ENCODE assay signal across 9 mouse cellular contexts in the genomic region with DNA sequence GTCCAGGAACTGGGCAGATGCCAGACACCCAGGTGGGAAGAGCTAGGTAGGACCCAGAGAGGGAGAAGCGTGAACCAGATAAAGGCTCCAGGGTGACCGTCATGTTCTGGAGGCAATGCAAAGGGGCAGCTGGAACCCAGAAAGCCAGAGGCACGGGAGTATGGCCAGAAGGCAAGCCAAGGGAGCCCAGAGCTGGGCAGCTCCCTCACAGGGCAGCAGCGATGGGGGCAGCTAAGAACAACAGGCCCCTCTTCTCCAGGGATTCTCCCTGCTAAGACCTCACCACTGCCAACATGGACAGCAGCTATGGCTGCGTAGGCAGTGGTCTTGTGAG. TPM values are rescaled to one million over a fixed set of nuclear protein-coding genes. Genes with fewer than 3 reads are reported as not detected.
A peak's percentile ranks its signal among the peaks of the same experiment; 100 is the strongest.
DNase-seq lines count a peak whose midpoint lies in the region; ATAC-seq lines count a peak whose summit lies in the region.
"Had no signal": no experiment of that assay in that cellular context is flagged by ENCODE, and none has a peak within 500 bp of the region (broad histone marks: within the 10 kb centered on the region; RNA-seq: fewer than 3 reads in every experiment).

No protein-coding gene starts in this region.

- DNase-seq in heart, adult 18-20 months = no peak
- DNase-seq in embryonic facial prominence, embryonic 10.5 days (ENCODE audit: low spot score) = no peak
- no peak for DNase-seq in hindbrain, embryonic 11.5 days (ENCODE audit: low spot score)
- DNase-seq in midbrain, embryonic 11.5 days (ENCODE audit: low spot score, missing footprints) = peak; percentile 91
- no peak for DNase-seq in right cerebral cortex, adult 2 months (ENCODE audit: low spot score in 2 of 2)
- DNase-seq in layer of hippocampus, postnatal 14 days (ENCODE audit: low spot score in 2 of 2) = no peak
- no peak for DNase-seq in natural killer cell, adult 2 months (ENCODE audit: low spot score in 2 of 2)

- no peaks in the 10 kb centered on the region for H3K9me3 ChIP-seq in heart, embryonic 16.5 days (replicated peaks; ENCODE audit: control insufficient read depth, low read length)
- H3K9me3 ChIP-seq in embryonic facial prominence, embryonic 10.5 days = no peaks in the 10 kb centered on the region
- no peaks in the 10 kb centered on the region for H3K9me3 ChIP-seq in hindbrain, embryonic 11.5 days (ENCODE audit: control insufficient read depth, low read length)
- H3K9me3 ChIP-seq in midbrain, embryonic 11.5 days (ENCODE audit: control insufficient read depth, low read length) = no peaks in the 10 kb centered on the region

- no peak overlapping the region for H3K4me3 ChIP-seq in heart, embryonic 16.5 days (ENCODE audit: low read length)
- H3K4me3 ChIP-seq in embryonic facial prominence, embryonic 10.5 days = peak overlapping the region; percentile 55
- no peak overlapping the region for H3K4me3 ChIP-seq in hindbrain, embryonic 11.5 days (ENCODE audit: low read depth, low read length)
- no peak overlapping the region for H3K4me3 ChIP-seq in midbrain, embryonic 11.5 days (ENCODE audit: low read depth, low read length)
- H3K4me3 ChIP-seq: myocyte had no signal

- peak overlapping the region; percentile 53 for H3K4me2 ChIP-seq in heart, embryonic 16.5 days (ENCODE audit: low read depth, low read length)
- 0 out of 2 replicates have a peak overlapping the region, but pooled peaks have one; percentile 59 for H3K4me2 ChIP-seq in hindbrain, embryonic 11.5 days (replicated peaks; ENCODE audit: low read depth, low read length)
- H3K4me2 ChIP-seq in midbrain, embryonic 11.5 days = peak overlapping the region; percentile 46

- H3K36me3 ChIP-seq in heart, embryonic 16.5 days (ENCODE audit: control insufficient read depth, insufficient read depth) = peaks cover 35% of the 10 kb centered on the region
- peaks cover 22% of the 10 kb centered on the region for H3K36me3 ChIP-seq in embryonic facial prominence, embryonic 10.5 days (replicated peaks)
- H3K36me3 ChIP-seq in hindbrain, embryonic 11.5 days (ENCODE audit: control insufficient read depth, insufficient read depth, low read length) = peaks cover 5% of the 10 kb centered on the region
- H3K36me3 ChIP-seq in midbrain, embryonic 11.5 days (ENCODE audit: control insufficient read depth, insufficient read depth, low read length) = peaks cover 6% of the 10 kb centered on the region; the same call in 1 of the 2 replicates

- peaks cover 52% of the 10 kb centered on the region for H3K4me1 ChIP-seq in heart, embryonic 16.5 days (ENCODE audit: control insufficient read depth, insufficient read depth, low read length)
- peaks cover 52% of the 10 kb centered on the region for H3K4me1 ChIP-seq in embryonic facial prominence, embryonic 10.5 days
- H3K4me1 ChIP-seq in hindbrain, embryonic 11.5 days (replicated peaks; ENCODE audit: control insufficient read depth, insufficient read depth, low read length) = peaks cover 19% of the 10 kb centered on the region
- peaks cover 20% of the 10 kb centered on the region for H3K4me1 ChIP-seq in midbrain, embryonic 11.5 days (ENCODE audit: control insufficient read depth, insufficient read depth, low read length)

- ATAC-seq in heart, embryonic 16.5 days (replicated peaks; ENCODE audit: extremely low read depth, insufficient read depth, low FRiP score) = no peak
- no peak; the same call in 1 of the 2 replicates for ATAC-seq in hindbrain, embryonic 11.5 days (ENCODE audit: low FRiP score)
- no peak for ATAC-seq in midbrain, embryonic 11.5 days (ENCODE audit: low FRiP score)

- 29% methylated on average over 5 of the region's 5 CpGs for WGBS in heart, embryonic 16.5 days
- WGBS in embryonic facial prominence, embryonic 10.5 days = 38% methylated on average over 5 of the region's 5 CpGs
- WGBS in hindbrain, embryonic 11.5 days = 35% methylated on average over 5 of the region's 5 CpGs
- 48% methylated on average over 5 of the region's 5 CpGs for WGBS in midbrain, embryonic 11.5 days

- H3K27ac ChIP-seq in heart, embryonic 16.5 days (ENCODE audit: low read length) = peak overlapping the region; percentile 93
- peak overlapping the region; percentile 83 for H3K27ac ChIP-seq in embryonic facial prominence, embryonic 10.5 days (replicated peaks)
- peak overlapping the region; percentile 93 for H3K27ac ChIP-seq in hindbrain, embryonic 11.5 days (ENCODE audit: low read depth, low read length)
- H3K27ac ChIP-seq in midbrain, embryonic 11.5 days (ENCODE audit: low read depth, low read length) = peak overlapping the region; percentile 44

- H3K9ac ChIP-seq in heart, embryonic 16.5 days (ENCODE audit: low read length) = peak overlapping the region; percentile 39
- no peak overlapping the region for H3K9ac ChIP-seq in hindbrain, embryonic 11.5 days (ENCODE audit: low read depth, low read length)
- H3K9ac ChIP-seq in midbrain, embryonic 11.5 days (ENCODE audit: low read length) = no peak overlapping the region; the same call in 1 of the 2 replicates

- H3K27me3 ChIP-seq in heart, embryonic 16.5 days (ENCODE audit: control insufficient read depth, insufficient read depth, low read length) = no peaks in the 10 kb centered on the region
- H3K27me3 ChIP-seq in embryonic facial prominence, embryonic 10.5 days (replicated peaks; ENCODE audit: low read depth, poor library complexity, severe bottlenecking) = peaks cover 65% of the 10 kb centered on the region
- H3K27me3 ChIP-seq in hindbrain, embryonic 11.5 days (ENCODE audit: control insufficient read depth, insufficient read depth, low read length) = no peaks in the 10 kb centered on the region
- peaks cover under 1% of the 10 kb centered on the region; the same call in 1 of the 2 replicates for H3K27me3 ChIP-seq in midbrain, embryonic 11.5 days (ENCODE audit: control insufficient read depth, insufficient read depth, low read length)

RNA-seq across cellular contexts. Expression of a gene that starts 21.5 kb away (rescaled TPM):
- polyA plus RNA-seq in heart, embryonic 16.5 days (2015; fragmentation: Nextera tagmentation; extraction: Ambion mirVana) = 18.0 and 25.2 TPM in 2 replicates
- 10 to 100 TPM; 52.6 to 61.1 TPM for total RNA-seq in heart, adult 18-20 months (2021)
- polyA plus RNA-seq in embryonic facial prominence, embryonic 10.5 days (2016; fragmentation: Nextera tagmentation; extraction: Ambion mirVana) = 10.9 and 13.7 TPM in 2 replicates
- 11.9 and 12.3 TPM in 2 replicates for polyA plus RNA-seq in hindbrain, embryonic 11.5 days (2014; fragmentation: Nextera tagmentation; extraction: Ambion mirVana)
- 12.5 and 16.2 TPM in 2 replicates for polyA plus RNA-seq in midbrain, embryonic 11.5 days (2014; fragmentation: Nextera tagmentation; extraction: Ambion mirVana)
- total RNA-seq in layer of hippocampus, postnatal 14 days (2021) = 10 to 100 TPM; 17.9 to 19.2 TPM

RNA-seq across cellular contexts. Expression of a gene that starts 34.7 kb away (rescaled TPM):
- 27.3 and 31.9 TPM in 2 replicates for polyA plus RNA-seq in heart, embryonic 16.5 days (2015; fragmentation: Nextera tagmentation; extraction: Ambion mirVana)
- 10 to 100 TPM; 21.8 to 22.6 TPM for total RNA-seq in heart, adult 18-20 months (2021)
- 7.6 and 7.7 TPM in 2 replicates for polyA plus RNA-seq in embryonic facial prominence, embryonic 10.5 days (2016; fragmentation: Nextera tagmentation; extraction: Ambion mirVana)
- 4.5 and 5.2 TPM in 2 replicates for polyA plus RNA-seq in hindbrain, embryonic 11.5 days (2014; fragmentation: Nextera tagmentation; extraction: Ambion mirVana)
- 4.9 and 5.5 TPM in 2 replicates for polyA plus RNA-seq in midbrain, embryonic 11.5 days (2014; fragmentation: Nextera tagmentation; extraction: Ambion mirVana)
- 1 to 10 TPM; 9.4 to 10.0 TPM for total RNA-seq in layer of hippocampus, postnatal 14 days (2021)
